Mouse (Mus musculus) cerebellum, adult 2 months (tissue): Measurements from ENCODE around the gene Frmd8.

Source experiments
- CTCF ChIP-seq: fragments of 200-500 bp; IDR thresholded peaks from 2 replicates; pipeline ENCODE4 v1.5.1; 2011; ENCODE audit warnings: low read depth, mild to moderate bottlenecking, control low read depth, low read length, moderate library complexity, borderline replicate concordance; ENCODE audit not compliant: insufficient read depth
- POLR2A ChIP-seq: fragments of 200-500 bp; IDR thresholded peaks from 2 replicates; pipeline ENCODE4 v1.6.1; 2011; ENCODE audit warnings: low read length, control low read depth, borderline replicate concordance; ENCODE audit not compliant: insufficient read depth

- TF ChIP-seq CTCF: no peak
- no peak for TF ChIP-seq POLR2A
These were observed 46.2 kb downstream of the Frmd8 start for GRCm38 (mm10) chr19:5828905-5829304.
